Mouse (Mus musculus) adrenal gland, postnatal 10 days (tissue): ENCODE results near the gene Ces1e. TPM values are rescaled to one million over a fixed set of nuclear protein-coding genes. Genes with fewer than 3 reads are reported as not detected.
A peak's percentile ranks its signal among the peaks of the same experiment; 100 is the strongest.

Source experiments
- DNase-seq: peaks from one replicate; pipeline ENCODE4 v3.0.0; 2021; ENCODE audit warnings: mixed read lengths
- total RNA-seq, 2 experiments: library from RNA; stranded (reverse); gene quantifications; 2 replicates each; pipeline ENCODE4 v1.2.3; 2021

Ces1e gene
- total RNA-seq, 2 experiments from 2014 or later, result 2.0 to 4.0 TPM

GRCm38 (mm10) chr8:93176593-93176992, 52.8 kb downstream of the Ces1e start:
- DNase-seq, result no peak

- no peak for DNase-seq
These were observed 54.9 kb downstream of the Ces1e start for GRCm38 (mm10) chr8:93174554-93174953.

- DNase-seq, result peak; percentile 10
These were observed 57.4 kb downstream of the Ces1e start for GRCm38 (mm10) chr8:93171846-93172590.

- DNase-seq, result no peak
These were observed 66.1 kb downstream of the Ces1e start for GRCm38 (mm10) chr8:93163363-93163762.

- no peak for DNase-seq
These were observed 78.0 kb downstream of the Ces1e start for GRCm38 (mm10) chr8:93151401-93151800.

Other genes with a start within 250 kb of the Ces1e start
- not detected for gene Ces1a, start 181.4 kb downstream of the Ces1e start, total RNA-seq
- gene Ces1b, start 149.6 kb downstream of the Ces1e start, total RNA-seq, result 10 to 100 TPM in 1 of 2 experiments, 1 to 10 TPM in 1; 6.1 to 13.3 TPM
- 100 to 1,000 TPM; 103 to 217 TPM for gene Ces1c, start 98.3 kb downstream of the Ces1e start, total RNA-seq
- gene Ces1d, start 31.8 kb downstream of the Ces1e start, total RNA-seq, result 100 to 1,000 TPM; 450 to 494 TPM
- gene Ces1f, start 50.1 kb upstream of the Ces1e start, total RNA-seq, result 10 to 100 TPM; 13.8 to 19.0 TPM
- gene Ces1g, start 107.7 kb upstream of the Ces1e start, total RNA-seq, result 1 to 10 TPM; 4.0 to 8.0 TPM
- not detected for gene Ces1h, start 150.1 kb upstream of the Ces1e start, total RNA-seq